Mouse (Mus musculus) ES-Bruce4 (cell line): ENCODE measurements around the gene Pex11b. TPM values are rescaled to one million over a fixed set of nuclear protein-coding genes. Genes with fewer than 3 reads are reported as not detected.
A peak's percentile ranks its signal among the peaks of the same experiment; 100 is the strongest.

Experiments
- H3K27ac ChIP-seq: 2 replicates; pipeline ENCODE4 v1.5.1; 2012; ENCODE audit warnings: low read length, inconsistent platforms; ENCODE audit not compliant: insufficient read depth
- H3K27me3 ChIP-seq: 2 replicates; pipeline ENCODE4 v1.6.1; 2012; ENCODE audit warnings: mild to moderate bottlenecking, low read length, inconsistent platforms; ENCODE audit not compliant: control insufficient read depth, poor library complexity, insufficient read depth, severe bottlenecking
- H3K36me3 ChIP-seq: 2 replicates; pipeline ENCODE4 v1.6.1; 2012; ENCODE audit warnings: inconsistent platforms, mild to moderate bottlenecking, low read length, moderate library complexity; ENCODE audit not compliant: control insufficient read depth, poor library complexity, insufficient read depth, severe bottlenecking
- H3K4me1 ChIP-seq: one replicate; pipeline ENCODE4 v1.8.1; 2011; ENCODE audit warnings: low read length; ENCODE audit not compliant: control insufficient read depth, insufficient read depth
- H3K4me3 ChIP-seq: 2 replicates; pipeline ENCODE4 v1.5.1; 2011; ENCODE audit warnings: low read depth, mild to moderate bottlenecking, low read length
- H3K9ac ChIP-seq: 2 replicates; pipeline ENCODE4 v1.6.1; 2012; ENCODE audit warnings: low read depth, mild to moderate bottlenecking, inconsistent platforms; ENCODE audit not compliant: poor library complexity, severe bottlenecking
- H3K9me3 ChIP-seq: replicated peaks from 2 replicates; pipeline ENCODE4 v1.6.1; 2012; ENCODE audit warnings: mild to moderate bottlenecking, low read length, inconsistent platforms; ENCODE audit not compliant: control insufficient read depth, poor library complexity, insufficient read depth, severe bottlenecking
- CTCF ChIP-seq: IDR thresholded peaks from one replicate; pipeline ENCODE4 v1.8.1; 2011; ENCODE audit warnings: low read depth, low read length
- EP300 ChIP-seq: IDR thresholded peaks from 2 replicates; pipeline ENCODE4 v1.6.1; 2011; ENCODE audit warnings: low read depth, low read length; ENCODE audit not compliant: insufficient read depth
- POLR2A ChIP-seq: IDR thresholded peaks from one replicate; pipeline ENCODE4 v1.8.1; 2011; ENCODE audit warnings: low read length; ENCODE audit not compliant: insufficient read depth
- polyA plus RNA-seq: library from polyadenylated mRNA; stranded (reverse); fragments of >200 nt; gene quantifications from 2 replicates; pipeline ENCODE4 v1.2.4, GENCODE M21; 2011; ENCODE audit warnings: low read depth; ENCODE audit not compliant: missing spikeins, insufficient read depth, insufficient read length

Gene Pex11b
- polyA plus RNA-seq, 1 experiment = 22.3 TPM

DNA sequence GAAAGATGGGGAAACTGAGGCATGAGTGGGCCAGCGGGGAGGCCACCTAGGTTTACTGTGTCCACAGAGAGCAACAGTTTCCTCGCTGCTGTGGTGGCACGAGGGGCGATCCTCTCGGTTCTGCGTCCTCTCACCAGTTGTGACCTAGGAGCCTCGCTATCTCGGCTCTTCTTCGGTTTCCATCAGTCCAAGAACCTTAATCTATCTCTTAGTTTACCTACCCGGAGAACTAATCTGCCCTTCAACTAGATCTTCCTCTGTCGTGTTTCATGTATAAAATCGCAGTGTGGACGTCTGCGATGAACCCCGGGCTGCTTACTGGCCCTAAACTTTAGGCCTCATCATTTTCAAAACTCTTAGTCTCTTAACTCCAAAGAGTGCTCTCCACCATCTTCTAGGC, 730 bp downstream of the Pex11b start:
- no peaks in the 10 kb centered on the region for H3K27me3 ChIP-seq
- H3K27ac ChIP-seq = no peak overlapping the region
- no peaks in the 10 kb centered on the region for H3K4me1 ChIP-seq
- peak overlapping the region; percentile 99 for H3K4me3 ChIP-seq
- H3K9me3 ChIP-seq = no peaks in the 10 kb centered on the region
- no peak for TF ChIP-seq POLR2A
- no peak for TF ChIP-seq EP300
- TF ChIP-seq CTCF = no peak
- H3K36me3 ChIP-seq = peaks cover 21% of the 10 kb centered on the region
- peak overlapping the region; percentile 88 for H3K9ac ChIP-seq

DNA sequence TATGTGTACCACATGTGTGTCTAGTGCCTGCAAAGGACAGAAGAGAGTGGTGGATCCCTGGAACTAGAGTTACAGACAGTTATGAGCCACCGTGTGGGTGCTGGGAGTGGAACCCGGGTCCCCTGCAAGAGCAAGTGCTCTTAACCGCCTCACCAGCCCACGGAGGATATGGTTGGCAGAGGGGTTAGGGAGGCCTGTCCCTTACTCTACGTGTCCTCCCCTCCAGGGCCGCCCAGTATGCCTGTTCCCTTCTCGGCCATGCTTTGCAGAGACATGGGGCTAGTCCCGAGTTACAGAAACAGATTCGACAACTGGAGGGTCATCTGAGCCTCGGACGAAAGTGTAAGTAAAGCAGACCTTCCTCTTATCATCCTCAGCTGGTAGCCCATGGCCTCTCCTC, 1.3 kb downstream of the Pex11b start:
- TF ChIP-seq POLR2A = no peak
- no peak for TF ChIP-seq CTCF
- H3K27me3 ChIP-seq = no peaks in the 10 kb centered on the region
- peaks cover 18% of the 10 kb centered on the region for H3K36me3 ChIP-seq
- no peak overlapping the region for H3K27ac ChIP-seq
- H3K9ac ChIP-seq = peak overlapping the region; percentile 88
- H3K4me1 ChIP-seq = no peaks in the 10 kb centered on the region
- no peaks in the 10 kb centered on the region for H3K9me3 ChIP-seq
- H3K4me3 ChIP-seq = peak overlapping the region; percentile 23

DNA sequence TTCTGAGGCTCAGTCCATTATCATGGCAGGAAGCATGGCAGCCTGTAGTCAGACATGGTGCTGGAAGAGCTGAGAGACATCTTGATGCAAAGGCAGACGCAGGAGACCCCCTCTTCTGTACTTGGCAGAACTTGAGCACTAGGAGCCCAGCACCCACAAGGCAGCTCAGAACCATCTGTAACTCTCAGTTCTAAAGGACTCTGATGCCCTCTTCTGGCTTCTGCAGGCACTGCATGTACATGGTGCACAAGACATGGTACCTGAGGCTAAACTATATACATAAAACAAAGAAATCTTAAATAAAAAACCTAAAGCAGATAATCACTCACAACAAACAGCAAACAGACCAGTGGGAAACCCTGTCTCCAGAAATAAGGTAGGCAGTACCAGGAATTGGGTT, 4.0 kb downstream of the Pex11b start:
- H3K4me1 ChIP-seq = no peaks in the 10 kb centered on the region
- H3K27ac ChIP-seq = no peak overlapping the region
- no peaks in the 10 kb centered on the region for H3K9me3 ChIP-seq
- no peak for TF ChIP-seq EP300
- peak; percentile 64 for TF ChIP-seq CTCF
- TF ChIP-seq POLR2A = no peak
- H3K27me3 ChIP-seq = no peaks in the 10 kb centered on the region
- H3K9ac ChIP-seq = no peak overlapping the region
- peaks cover 10% of the 10 kb centered on the region for H3K36me3 ChIP-seq
- H3K4me3 ChIP-seq = no peak overlapping the region

DNA sequence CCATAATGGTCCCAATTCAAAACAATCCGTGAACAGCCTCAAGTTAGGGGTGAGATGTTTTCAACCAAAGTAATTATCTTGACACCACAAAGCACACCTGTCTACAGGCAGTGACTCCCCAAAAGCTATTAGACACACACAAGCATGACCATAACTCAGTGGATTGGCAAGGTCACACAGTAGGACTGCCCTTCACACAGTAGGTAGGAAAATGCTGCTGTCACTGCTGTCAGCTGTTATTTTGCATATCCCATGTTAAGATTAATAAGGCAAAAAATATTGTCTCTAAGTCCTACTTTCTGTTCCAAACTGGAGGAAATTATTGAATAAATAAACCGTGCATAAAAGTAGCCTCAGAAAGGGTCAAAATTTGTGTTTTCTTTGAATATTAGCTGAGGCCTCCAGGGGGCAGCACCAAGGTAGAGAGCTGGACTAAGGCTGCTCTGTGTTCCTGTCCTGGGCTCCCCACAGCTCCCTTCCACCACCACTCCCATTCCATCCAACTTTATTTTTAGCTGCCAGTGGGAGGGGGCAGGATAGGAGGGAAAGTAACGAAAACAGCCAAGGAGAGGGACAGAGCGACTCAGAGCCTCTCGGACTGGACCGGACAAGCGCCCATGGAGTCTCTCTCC, 10.0 kb downstream of the Pex11b start, which contains the start of gene Itga10:
Itga10 (plus strand) TSS at position 567 of the 632 bp plus-strand sequence.
- no peak within 1 kb of the TSS for H3K4me3 ChIP-seq
- no peaks in the 10 kb centered on the region for H3K27me3 ChIP-seq
- no peak within 1 kb of the TSS for H3K9ac ChIP-seq
- H3K36me3 ChIP-seq = peaks cover 5% of the 10 kb centered on the region; the same call in 1 of the 2 replicates
- H3K9me3 ChIP-seq = no peaks in the 10 kb centered on the region
- no peak within 1 kb of the TSS for H3K27ac ChIP-seq
- no peaks in the 10 kb centered on the region for H3K4me1 ChIP-seq
- no peak for TF ChIP-seq POLR2A
- peak; percentile 59 for TF ChIP-seq CTCF

DNA sequence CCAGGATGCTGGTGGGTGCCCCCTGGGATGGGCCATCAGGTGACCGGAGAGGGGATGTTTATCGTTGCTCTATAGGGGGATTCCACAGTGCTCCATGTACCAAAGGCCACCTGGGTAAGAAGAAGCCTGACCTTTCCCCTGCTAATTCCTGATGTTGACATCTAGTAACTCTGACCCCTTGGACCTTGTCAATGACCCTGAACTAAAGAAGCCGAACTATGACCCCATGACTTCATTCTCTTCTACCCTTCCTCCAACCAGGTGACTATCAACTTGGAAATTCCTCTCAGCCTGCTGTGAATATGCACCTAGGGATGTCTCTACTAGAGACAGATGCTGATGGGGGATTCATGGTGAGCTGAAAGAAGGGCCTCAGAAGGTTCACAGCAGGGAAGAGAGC, 12.2 kb downstream of the Pex11b start:
- TF ChIP-seq POLR2A (no peak), EP300 (no peak), CTCF (no peak)
- Histone ChIP-seq H3K9ac (no peak overlapping the region), H3K9me3 (no peaks in the 10 kb centered on the region), H3K27ac (no peak overlapping the region), H3K36me3 (peaks cover 5% of the 10 kb centered on the region; the same call in 1 of the 2 replicates), H3K27me3 (no peaks in the 10 kb centered on the region), H3K4me1 (peaks cover 2% of the 10 kb centered on the region), H3K4me3 (no peak overlapping the region)

DNA sequence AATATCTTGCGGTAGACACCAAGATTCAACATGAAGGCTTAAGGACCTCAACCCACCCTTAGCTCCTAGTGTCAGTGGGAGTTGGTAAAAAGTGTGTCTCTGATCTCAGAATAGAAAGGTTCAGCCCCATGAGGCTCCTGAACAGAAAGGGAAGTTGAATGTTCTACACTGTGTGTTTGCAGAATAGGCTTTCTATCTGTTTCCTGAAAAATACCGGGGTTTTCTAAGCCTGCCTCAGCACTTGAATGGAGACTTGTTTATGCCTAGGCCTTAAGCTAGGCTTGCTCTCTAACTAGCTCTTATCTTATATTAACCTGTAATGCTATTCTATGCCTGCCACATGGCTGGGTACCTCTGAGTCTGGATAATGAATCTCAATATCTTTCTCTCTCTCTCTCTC, 25.7 kb downstream of the Pex11b start:
- no peak overlapping the region for H3K4me3 ChIP-seq
- TF ChIP-seq POLR2A (no peak), EP300 (no peak), CTCF (no peak)
- no peaks in the 10 kb centered on the region for H3K27me3 ChIP-seq
- H3K36me3 ChIP-seq = no peaks in the 10 kb centered on the region
- H3K27ac ChIP-seq = no peak overlapping the region
- H3K9me3 ChIP-seq = no peaks in the 10 kb centered on the region
- no peaks in the 10 kb centered on the region for H3K4me1 ChIP-seq
- no peak overlapping the region for H3K9ac ChIP-seq
